Mouse (Mus musculus) brain, embryonic 14.5 days (tissue): ENCODE data around the gene Ell2.

ENCODE experiments used
- CTCF ChIP-seq: fragments of 200-500 bp; IDR thresholded peaks from 2 replicates; pipeline ENCODE4 v1.5.1; 2012; ENCODE audit warnings: inconsistent platforms, mild to moderate bottlenecking, moderate library complexity, borderline replicate concordance; ENCODE audit not compliant: insufficient read depth, insufficient read length; ENCODE audit errors: extremely low read depth
- POLR2A ChIP-seq: fragments of 200-500 bp; IDR thresholded peaks from 2 replicates; pipeline ENCODE4 v1.6.1; 2012; ENCODE audit warnings: mild to moderate bottlenecking, inconsistent platforms, borderline replicate concordance; ENCODE audit not compliant: poor library complexity, insufficient read depth, insufficient read length, severe bottlenecking; ENCODE audit errors: extremely low read depth

DNA sequence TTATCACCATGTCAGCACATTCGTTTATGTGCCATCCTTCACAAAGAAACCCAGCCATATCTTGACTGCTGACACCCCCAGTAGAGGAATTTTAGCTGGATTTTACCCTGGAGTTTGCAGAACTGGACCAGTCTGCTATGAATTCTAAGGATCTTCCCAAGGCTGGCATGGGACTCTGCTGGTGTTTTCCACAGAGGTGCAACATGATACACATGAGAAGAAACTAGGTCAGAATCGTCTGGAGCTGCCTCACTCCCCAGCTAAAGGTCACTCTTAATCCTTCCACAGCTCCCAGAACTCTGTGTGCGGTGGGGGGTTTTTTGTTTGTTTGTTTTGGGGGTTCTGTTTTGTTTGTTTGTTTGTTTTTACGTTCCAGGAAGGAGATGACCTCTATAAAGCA, 79.2 kb downstream of the Ell2 start:
- TF ChIP-seq CTCF (no peak), POLR2A (no peak)
